Mouse (Mus musculus): ENCODE measurements around the gene Iffo2. TPM values are rescaled to one million over a fixed set of nuclear protein-coding genes. Genes with fewer than 3 reads are reported as not detected.

Gene Iffo2
- polyA plus RNA-seq, 1 experiment from 2014 or later, result 4.2 TPM

DNA sequence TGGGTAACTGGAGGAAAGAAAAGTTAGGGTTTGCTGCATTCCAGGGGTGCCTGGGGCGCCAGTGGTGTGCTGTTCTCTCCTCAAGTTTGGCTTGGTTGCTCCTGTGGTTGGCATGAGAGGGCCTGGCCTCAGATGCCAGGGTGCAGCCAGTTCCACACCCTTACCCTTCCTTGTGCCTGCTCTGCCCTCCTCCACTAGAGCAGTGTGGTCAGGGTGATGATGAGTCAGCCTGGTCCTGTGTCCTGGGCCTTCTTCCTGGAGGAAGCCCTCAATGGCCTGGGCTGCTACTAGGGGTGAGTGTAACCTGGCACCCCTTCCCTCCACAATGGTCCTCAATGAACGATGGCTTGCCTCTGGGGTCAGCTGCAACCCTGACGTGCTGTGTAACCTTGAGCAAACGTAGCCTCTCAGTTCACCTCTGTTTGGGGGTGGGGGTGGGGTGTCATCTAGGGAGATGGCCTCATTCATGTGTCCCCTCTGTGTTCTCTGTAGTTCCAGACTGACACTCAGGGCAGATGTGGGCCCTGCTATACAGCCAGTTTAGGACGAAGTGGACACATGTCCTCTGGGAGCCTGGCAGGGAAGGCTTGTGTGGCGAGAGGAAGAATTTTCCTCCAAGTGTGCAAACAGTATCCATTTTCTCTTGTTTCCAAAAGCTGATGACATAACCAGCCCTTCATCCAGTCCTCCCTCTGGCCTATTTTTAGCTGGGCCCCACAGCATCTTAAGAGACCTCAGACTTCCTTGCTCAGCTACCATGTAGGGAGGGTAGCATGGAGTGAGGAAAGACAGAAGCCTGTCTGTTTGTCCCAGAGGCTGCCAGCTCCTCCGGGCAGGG lies 71.4 kb downstream of the Iffo2 start:
- no peak overlapping the region for H3K4me3 ChIP-seq
- peaks cover 65% of the 10 kb centered on the region for H3K4me1 ChIP-seq
- WGBS, result 57% methylated on average over 7 of the region's 7 CpGs
- H3K36me3 ChIP-seq (replicated peaks), result peaks cover 21% of the 10 kb centered on the region
- H3K27ac ChIP-seq (replicated peaks), result peak overlapping the region; percentile 75
- DNase-seq (ENCODE audit: low spot score), result no peak
- no peaks in the 10 kb centered on the region for H3K9me3 ChIP-seq
- H3K27me3 ChIP-seq (replicated peaks; ENCODE audit: low read depth, poor library complexity, severe bottlenecking), result no peaks in the 10 kb centered on the region

DNA sequence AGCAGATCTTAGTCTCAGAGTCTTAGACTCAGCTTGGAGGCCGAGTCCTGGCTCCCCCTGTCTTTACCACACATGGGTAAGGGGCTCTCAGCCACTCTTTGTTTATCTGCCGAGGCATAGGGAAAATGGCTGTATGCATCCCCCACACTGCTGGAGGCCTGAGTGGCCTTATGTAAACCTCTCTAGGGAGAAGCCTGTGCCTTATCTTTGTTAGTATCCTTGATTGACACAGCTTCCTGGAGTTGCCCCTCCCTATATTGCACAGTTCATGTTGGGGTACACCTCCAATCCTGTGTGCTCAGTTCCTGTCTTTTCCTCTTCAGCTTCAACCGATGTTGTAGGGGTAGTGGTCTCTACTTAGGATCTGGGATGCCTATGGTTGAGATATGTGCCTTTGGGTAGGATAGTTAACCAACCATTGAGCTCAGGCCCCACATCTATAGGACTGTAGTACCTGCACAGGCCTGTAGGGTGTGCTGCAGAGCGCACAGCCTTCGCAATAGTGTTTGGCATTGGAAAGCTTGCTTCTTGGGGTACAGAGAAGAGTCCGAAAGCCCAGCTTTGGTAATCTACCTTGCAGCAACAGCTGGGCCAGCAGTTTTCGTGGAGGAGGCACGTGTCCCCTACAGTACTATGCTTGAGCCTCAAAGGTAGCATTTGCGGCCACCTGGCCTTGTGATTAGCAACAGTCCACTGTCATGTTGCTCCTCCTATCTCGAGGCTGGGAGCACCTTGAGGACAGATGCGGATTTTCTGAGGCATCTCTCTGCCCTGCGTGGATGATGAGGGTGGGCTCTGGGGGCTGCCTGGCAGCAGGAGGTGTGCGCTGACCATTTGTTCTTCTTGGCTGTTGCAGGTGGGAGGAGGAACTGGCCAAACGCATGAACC lies 72.3 kb downstream of the Iffo2 start, which contains the start of gene Gm21969:
TSS of gene Gm21969 (plus strand) at position 830 of the 888 bp plus-strand sequence.
- Histone ChIP-seq H3K36me3 (replicated peaks) (peaks cover 30% of the 10 kb centered on the region), H3K27me3 (replicated peaks; ENCODE audit: low read depth, poor library complexity, severe bottlenecking) (no peaks in the 10 kb centered on the region), H3K4me1 (peaks cover 56% of the 10 kb centered on the region), H3K4me3 (no peak within 1 kb of the TSS), H3K9me3 (no peaks in the 10 kb centered on the region), H3K27ac (replicated peaks) (peak within 1 kb of the TSS; percentile 75)
- peak; percentile 67 for DNase-seq (ENCODE audit: low spot score)
- 50% methylated on average over 14 of the region's 14 CpGs for WGBS

DNA sequence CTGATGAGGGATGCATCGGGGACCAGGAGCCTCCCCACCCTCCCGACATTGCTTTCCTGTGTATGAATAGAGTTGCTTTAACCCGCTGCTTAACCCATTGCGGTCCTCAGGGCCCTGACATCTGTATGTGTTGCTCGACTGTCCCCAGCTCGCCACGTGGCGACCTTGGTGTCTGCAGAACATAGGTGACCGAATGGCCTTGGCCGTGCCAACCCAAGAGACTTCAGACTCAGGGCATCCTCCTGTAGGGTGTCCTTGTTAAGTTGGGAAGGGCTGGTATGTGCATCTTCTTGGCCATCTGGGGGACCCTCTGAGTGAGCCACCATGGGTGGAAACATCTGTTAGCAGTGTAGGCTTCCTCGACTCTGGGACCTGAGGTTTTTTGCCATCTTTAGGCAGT lies 74.9 kb downstream of the Iffo2 start:
- Histone ChIP-seq H3K4me3 (no peak overlapping the region), H3K27ac (replicated peaks) (no peak overlapping the region), H3K36me3 (replicated peaks) (peaks cover 45% of the 10 kb centered on the region), H3K27me3 (replicated peaks; ENCODE audit: low read depth, poor library complexity, severe bottlenecking) (no peaks in the 10 kb centered on the region), H3K9me3 (no peaks in the 10 kb centered on the region), H3K4me1 (peaks cover 30% of the 10 kb centered on the region)
- 88% methylated on average over 11 of the region's 11 CpGs for WGBS
- no peak for DNase-seq (ENCODE audit: low spot score)

DNA sequence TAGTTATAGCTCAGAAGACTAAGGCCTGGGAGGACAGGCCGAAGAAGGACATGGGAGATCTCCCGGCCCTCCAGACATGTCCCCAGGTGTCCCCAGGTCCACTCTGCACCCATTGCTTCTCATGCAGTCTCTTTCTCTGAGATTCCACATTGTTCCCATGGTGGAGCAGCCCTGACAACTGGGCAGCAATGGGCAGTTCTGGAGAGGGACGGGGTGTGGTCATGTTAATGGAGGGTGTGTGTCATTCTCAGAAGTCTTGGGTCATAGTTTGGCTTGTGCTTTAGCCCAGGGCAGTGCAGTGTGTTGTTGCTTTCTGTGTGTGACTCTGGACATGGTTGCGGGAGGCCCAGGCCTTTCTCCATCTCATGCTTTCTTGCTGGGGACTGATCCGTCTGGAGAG lies 76.4 kb downstream of the Iffo2 start:
- Histone ChIP-seq H3K27me3 (replicated peaks; ENCODE audit: low read depth, poor library complexity, severe bottlenecking) (no peaks in the 10 kb centered on the region), H3K9me3 (no peaks in the 10 kb centered on the region), H3K4me3 (no peak overlapping the region), H3K36me3 (replicated peaks) (peaks cover 46% of the 10 kb centered on the region), H3K27ac (replicated peaks) (no peak overlapping the region), H3K4me1 (peaks cover 26% of the 10 kb centered on the region)
- DNase-seq (ENCODE audit: low spot score), result no peak
- 91% methylated on average over 5 of the region's 5 CpGs for WGBS

DNA sequence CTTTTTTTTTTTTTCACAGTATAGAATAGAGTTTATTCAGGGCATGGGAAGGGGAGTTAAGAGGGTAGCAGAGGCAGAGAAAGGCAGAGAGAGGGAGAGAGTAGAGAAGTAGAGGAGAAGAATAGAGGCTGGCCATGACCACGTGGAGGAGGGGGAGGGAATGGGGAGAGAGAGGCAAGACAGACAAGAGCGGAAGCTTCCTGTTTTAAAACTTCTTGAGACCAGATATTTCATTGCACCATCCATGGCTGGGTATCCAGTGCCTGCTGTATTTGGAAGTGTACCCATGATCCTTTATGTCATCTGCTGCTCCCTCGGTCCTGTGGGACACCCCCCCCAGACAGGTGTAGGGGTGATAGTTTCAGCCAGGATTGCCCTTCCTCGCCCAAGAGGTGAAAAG lies 78.6 kb downstream of the Iffo2 start:
- H3K4me1 ChIP-seq, result peaks cover 11% of the 10 kb centered on the region
- no peak for DNase-seq (ENCODE audit: low spot score)
- peaks cover 9% of the 10 kb centered on the region for H3K9me3 ChIP-seq
- H3K36me3 ChIP-seq (replicated peaks), result peaks cover 64% of the 10 kb centered on the region
- H3K27ac ChIP-seq (replicated peaks), result no peak overlapping the region
- no peaks in the 10 kb centered on the region for H3K27me3 ChIP-seq (replicated peaks; ENCODE audit: low read depth, poor library complexity, severe bottlenecking)
- 72% methylated on average over 4 of the region's 4 CpGs for WGBS
- H3K4me3 ChIP-seq, result no peak overlapping the region

DNA sequence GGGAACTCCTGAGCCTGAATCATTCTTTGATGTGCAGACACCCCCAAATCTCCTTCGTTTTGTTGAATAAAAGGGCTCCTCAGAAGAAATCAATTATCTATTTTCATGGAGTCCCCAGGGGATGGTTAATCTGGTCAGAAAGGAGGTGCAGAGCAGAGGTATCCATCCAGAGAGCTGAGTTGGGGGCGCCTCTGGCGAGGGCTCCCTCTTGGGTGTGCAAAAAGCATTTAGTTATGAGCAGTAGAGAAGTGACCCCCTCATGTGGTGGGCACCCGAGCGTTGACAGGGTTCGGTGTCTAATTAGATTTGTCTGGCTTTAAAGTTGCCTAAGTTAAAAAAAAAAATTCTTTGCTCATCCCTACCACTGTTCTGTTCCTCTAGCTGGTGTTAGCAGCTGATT lies 80.6 kb downstream of the Iffo2 start:
- H3K36me3 ChIP-seq (replicated peaks), result peaks cover 69% of the 10 kb centered on the region
- peaks cover 11% of the 10 kb centered on the region for H3K9me3 ChIP-seq
- H3K27me3 ChIP-seq (replicated peaks; ENCODE audit: low read depth, poor library complexity, severe bottlenecking), result no peaks in the 10 kb centered on the region
- WGBS, result 57% methylated on average over 6 of the region's 6 CpGs
- 0 out of 2 replicates have a peak overlapping the region, but pooled peaks have one; percentile 41 for H3K27ac ChIP-seq (replicated peaks)
- DNase-seq (ENCODE audit: low spot score), result no peak
- no peak overlapping the region; the same call in 1 of the 2 replicates for H3K4me3 ChIP-seq
- H3K4me1 ChIP-seq, result peaks cover 14% of the 10 kb centered on the region

DNA sequence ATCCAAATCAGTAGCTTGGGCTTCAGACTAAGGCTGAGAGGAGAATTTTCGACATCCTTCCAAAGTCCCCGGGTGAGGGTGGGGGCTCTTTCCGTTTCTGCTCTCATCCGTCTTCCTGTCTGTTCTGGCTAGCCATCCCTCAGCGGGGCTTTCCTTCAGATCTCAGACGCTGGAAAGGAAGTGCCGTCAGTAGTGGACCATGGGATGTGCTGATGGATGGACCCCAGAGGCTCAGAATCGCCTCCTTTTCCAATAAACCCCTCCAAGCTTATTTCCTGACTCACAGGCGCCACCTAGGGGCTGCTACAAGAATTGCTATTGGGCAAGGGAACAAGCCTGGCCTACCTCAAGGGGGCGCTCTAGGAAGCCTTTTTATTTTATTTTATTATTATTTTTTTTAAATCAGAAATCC lies 81.2 kb downstream of the Iffo2 start:
- Histone ChIP-seq H3K4me1 (peaks cover 20% of the 10 kb centered on the region), H3K9me3 (peaks cover 11% of the 10 kb centered on the region), H3K4me3 (peak overlapping the region; percentile 39; the same call in 1 of the 2 replicates), H3K36me3 (replicated peaks) (peaks cover 63% of the 10 kb centered on the region), H3K27ac (replicated peaks) (peak overlapping the region; percentile 41; the same call in 1 of the 2 replicates), H3K27me3 (replicated peaks; ENCODE audit: low read depth, poor library complexity, severe bottlenecking) (no peaks in the 10 kb centered on the region)
- peak; percentile 88 for DNase-seq (ENCODE audit: low spot score)
- 7% methylated on average over 10 of the region's 10 CpGs for WGBS

DNA sequence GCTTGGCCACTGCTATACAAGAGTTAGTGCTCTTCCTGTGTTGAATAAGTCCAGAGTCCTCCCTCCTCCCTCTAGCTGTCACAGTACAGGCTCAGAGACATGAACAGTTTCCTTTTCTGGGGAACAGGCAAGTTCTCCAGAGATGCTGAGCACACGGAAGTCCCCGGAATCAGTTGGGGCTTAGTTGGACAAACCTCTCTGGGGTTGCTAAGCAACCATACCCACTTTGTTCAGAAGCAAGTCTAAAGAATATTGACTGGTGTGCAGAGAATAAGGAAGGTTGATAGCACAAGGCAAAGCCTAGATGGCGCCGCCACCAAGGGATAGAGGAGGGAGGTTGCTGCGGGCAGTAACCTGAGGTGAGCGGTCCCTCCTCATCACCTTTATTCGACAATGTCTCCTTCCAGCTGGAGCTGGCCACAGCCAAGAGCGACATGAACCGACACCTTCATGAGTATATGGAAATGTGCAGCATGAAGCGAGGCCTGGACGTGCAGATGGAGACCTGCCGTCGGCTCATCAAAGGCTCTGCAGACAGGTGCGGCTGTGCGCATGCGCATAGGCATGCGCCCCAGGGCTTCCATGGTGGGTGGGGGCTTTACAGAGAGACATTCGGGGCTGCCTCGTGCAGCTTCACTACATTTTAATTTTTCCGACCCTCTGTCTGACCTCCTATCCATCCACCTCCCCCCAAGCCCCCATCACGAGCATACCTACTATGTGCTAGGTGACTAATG lies 84.3 kb downstream of the Iffo2 start:
- Histone ChIP-seq H3K27ac (replicated peaks) (no peak overlapping the region), H3K36me3 (replicated peaks) (peaks cover 42% of the 10 kb centered on the region), H3K4me3 (no peak overlapping the region), H3K9me3 (peaks cover 11% of the 10 kb centered on the region), H3K4me1 (peaks cover 30% of the 10 kb centered on the region), H3K27me3 (replicated peaks; ENCODE audit: low read depth, poor library complexity, severe bottlenecking) (no peaks in the 10 kb centered on the region)
- no peak for DNase-seq (ENCODE audit: low spot score)
- WGBS, result 93% methylated on average over 21 of the region's 21 CpGs

DNA sequence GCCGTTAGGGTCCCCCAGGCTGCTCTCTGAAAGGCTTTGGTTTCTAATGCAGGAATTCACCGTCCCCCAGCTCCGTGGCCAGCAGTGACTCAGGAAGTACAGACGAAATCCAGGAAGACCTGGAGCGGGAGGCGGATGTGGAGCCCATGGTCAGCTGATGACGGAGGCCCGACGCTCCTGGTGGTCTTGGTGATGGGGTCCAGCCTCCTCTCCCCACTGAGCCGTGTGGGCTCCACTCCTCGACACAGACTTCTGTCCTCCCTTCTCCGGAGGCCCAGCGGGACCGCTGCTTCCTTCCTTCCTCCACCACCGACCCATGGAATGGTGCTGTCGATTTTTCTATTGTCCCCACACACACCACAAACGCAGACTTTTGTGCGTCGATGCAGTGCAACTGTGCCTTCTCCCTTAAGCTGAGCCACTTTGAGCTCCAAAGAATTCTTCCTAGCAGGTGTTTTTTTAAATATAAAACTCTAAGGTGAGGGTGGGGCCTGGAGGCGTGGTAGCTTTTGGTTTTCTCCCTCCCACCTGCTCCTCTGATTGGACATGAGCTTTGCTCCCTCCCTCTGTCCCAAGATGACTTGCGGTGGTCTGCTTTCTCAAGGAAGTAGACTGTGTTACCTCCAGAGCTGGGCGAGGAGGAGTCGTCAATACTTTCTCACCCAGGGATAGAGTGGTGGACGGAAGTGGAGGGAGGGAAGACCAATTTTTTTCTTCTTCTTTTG lies 86.1 kb downstream of the Iffo2 start:
- peaks cover 36% of the 10 kb centered on the region for H3K36me3 ChIP-seq (replicated peaks)
- H3K4me3 ChIP-seq, result peak overlapping the region; percentile 59
- 10% methylated on average over 24 of the region's 24 CpGs for WGBS
- peaks cover 11% of the 10 kb centered on the region for H3K9me3 ChIP-seq
- H3K27ac ChIP-seq (replicated peaks), result peak overlapping the region; percentile 78
- peaks cover 21% of the 10 kb centered on the region for H3K4me1 ChIP-seq
- no peaks in the 10 kb centered on the region for H3K27me3 ChIP-seq (replicated peaks; ENCODE audit: low read depth, poor library complexity, severe bottlenecking)
- DNase-seq (ENCODE audit: low spot score), result peak; percentile 57

DNA sequence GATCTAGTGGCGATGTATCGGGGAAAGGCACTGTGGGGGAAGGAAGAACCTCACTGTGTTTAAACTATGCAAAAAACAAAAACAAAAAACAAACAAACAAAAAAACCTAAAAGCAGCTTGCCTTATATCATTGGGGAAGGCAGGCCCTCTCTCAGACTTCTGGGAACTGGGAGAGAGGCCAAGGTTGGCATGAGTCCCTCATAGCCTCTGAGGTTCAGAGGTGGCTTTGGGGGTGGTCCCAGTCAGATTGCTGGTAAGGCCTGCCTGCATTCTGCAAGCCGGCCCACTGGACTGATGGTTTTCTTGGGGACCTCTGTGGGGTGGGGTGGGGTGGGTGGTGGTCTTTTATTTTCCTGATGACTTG lies 86.6 kb downstream of the Iffo2 start:
- Histone ChIP-seq H3K27ac (replicated peaks) (0 out of 2 replicates have a peak overlapping the region, but pooled peaks have one; percentile 78), H3K4me1 (peaks cover 21% of the 10 kb centered on the region), H3K4me3 (peak overlapping the region; percentile 59), H3K27me3 (replicated peaks; ENCODE audit: low read depth, poor library complexity, severe bottlenecking) (no peaks in the 10 kb centered on the region), H3K9me3 (peaks cover 11% of the 10 kb centered on the region), H3K36me3 (replicated peaks) (peaks cover 36% of the 10 kb centered on the region)
- 66% methylated on average over 3 of the region's 3 CpGs for WGBS
- DNase-seq (ENCODE audit: low spot score), result no peak

DNA sequence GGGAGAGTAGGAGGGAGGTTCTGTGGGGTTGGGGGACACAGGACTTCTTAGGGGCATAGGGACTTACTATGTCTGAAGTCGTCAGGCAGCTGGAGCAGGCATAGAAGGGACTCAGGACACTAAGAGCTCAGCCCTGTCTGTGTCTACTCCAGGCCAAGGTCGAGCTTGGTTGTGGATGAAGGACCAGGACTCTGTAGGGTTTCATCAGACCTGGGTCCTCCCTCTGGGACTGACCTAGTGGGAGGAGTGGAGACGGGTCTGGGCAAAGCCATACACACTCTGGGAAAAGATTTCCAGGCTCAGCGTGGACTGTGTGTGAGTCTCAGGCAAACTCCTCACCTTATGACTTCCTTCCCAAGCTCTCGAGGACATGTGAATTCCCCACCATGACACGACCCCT lies 89.4 kb downstream of the Iffo2 start:
- Histone ChIP-seq H3K9me3 (no peaks in the 10 kb centered on the region), H3K36me3 (replicated peaks) (peaks cover 10% of the 10 kb centered on the region), H3K4me3 (no peak overlapping the region), H3K27me3 (replicated peaks; ENCODE audit: low read depth, poor library complexity, severe bottlenecking) (no peaks in the 10 kb centered on the region), H3K27ac (replicated peaks) (no peak overlapping the region), H3K4me1 (peaks cover 48% of the 10 kb centered on the region)
- WGBS, result 79% methylated on average over 6 of the region's 6 CpGs
- no peak for DNase-seq (ENCODE audit: low spot score)

All from embryonic facial prominence, embryonic 10.5 days (tissue).